Mouse (Mus musculus) lung, embryonic 15.5 days (tissue): Measurements from ENCODE around the gene Fgfr2. TPM values are rescaled to one million over a fixed set of nuclear protein-coding genes. Genes with fewer than 3 reads are reported as not detected.
A peak's percentile ranks its signal among the peaks of the same experiment; 100 is the strongest.

Source experiments
- ATAC-seq: fragments of 200-750 bp; cut with Nextera tagmentation; 2 replicates; pipeline ENCODE4 v1.8.0; 2017; ENCODE audit warnings: moderate number of reproducible peaks, borderline replicate concordance; ENCODE audit not compliant: low FRiP score, low TSS enrichment; ENCODE audit errors: extremely low read depth
- H3K27ac ChIP-seq: fragments of 300-500 bp; sonication (generic); 2 replicates; pipeline ENCODE4 v1.5.1; 2015; ENCODE audit warnings: moderate library complexity, mild to moderate bottlenecking, inconsistent platforms
- H3K27me3 ChIP-seq: fragments of 300-500 bp; sonication (generic); 2 replicates; pipeline ENCODE4 v1.6.1; 2015; ENCODE audit warnings: inconsistent platforms
- H3K36me3 ChIP-seq: fragments of 300-500 bp; sonication (generic); 2 replicates; pipeline ENCODE4 v1.6.1; 2015; ENCODE audit warnings: inconsistent platforms
- H3K4me1 ChIP-seq: fragments of 300-500 bp; sonication (generic); 2 replicates; pipeline ENCODE4 v1.6.1; 2015; ENCODE audit warnings: inconsistent platforms
- H3K4me2 ChIP-seq: fragments of 300-500 bp; sonication (generic); 2 replicates; pipeline ENCODE4 v1.6.1; 2015; ENCODE audit warnings: inconsistent platforms, mild to moderate bottlenecking, moderate library complexity
- H3K4me3 ChIP-seq: fragments of 300-500 bp; sonication (generic); 2 replicates; pipeline ENCODE4 v1.5.1; 2015; ENCODE audit warnings: mild to moderate bottlenecking, inconsistent platforms
- H3K9ac ChIP-seq: fragments of 300-500 bp; sonication (generic); 2 replicates; pipeline ENCODE4 v1.6.1; 2015; ENCODE audit warnings: inconsistent platforms
- H3K9me3 ChIP-seq: fragments of 300-500 bp; sonication (generic); 2 replicates; pipeline ENCODE4 v1.6.1; 2016; ENCODE audit warnings: inconsistent platforms
- WGBS: fragments of 180-500 bp; shearing (Covaris S2); methylation state at CpG from one replicate; pipeline ENCODE4 v1.1.7; 2015; 5-methylcytosine and 5-hydroxymethylcytosine counted together
- polyA plus RNA-seq: library from polyadenylated mRNA; unstranded; fragments of >200 nt; fragmentation: Nextera tagmentation; extraction: Ambion mirVana; gene quantifications from 2 replicates; pipeline ENCODE4 v1.2.1, GENCODE M21; 2015

The Fgfr2 gene
- polyA plus RNA-seq, 1 experiment from 2014 or later = 160 TPM

DNA sequence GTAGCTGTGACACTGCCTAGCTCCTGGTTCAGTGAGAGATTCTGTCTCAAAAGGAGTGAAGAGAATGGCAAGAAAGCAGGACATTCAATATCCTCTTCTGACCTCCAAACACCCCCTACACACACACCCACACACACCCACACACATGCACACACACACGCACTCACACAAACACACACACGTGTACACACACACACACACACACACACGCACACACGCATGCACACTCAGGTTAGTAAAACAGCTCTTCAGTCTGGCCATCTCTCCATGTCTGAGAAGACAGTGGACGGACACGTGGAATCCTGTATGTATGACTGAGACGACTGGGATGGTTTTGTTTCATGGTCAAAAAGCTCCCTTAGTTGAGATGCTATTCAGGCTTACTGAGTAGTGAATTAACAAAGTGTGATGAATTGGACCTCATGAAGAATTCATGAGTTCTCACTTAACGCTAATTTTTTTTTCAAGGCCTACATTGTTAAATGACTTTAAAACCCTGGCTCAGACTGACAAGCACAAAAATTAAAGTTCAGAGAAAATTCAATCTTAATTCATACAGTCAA is 2737.3 kb downstream of the Fgfr2 start:
- Histone ChIP-seq H3K4me1 (no peaks in the 10 kb centered on the region), H3K27ac (no peak overlapping the region), H3K27me3 (no peaks in the 10 kb centered on the region), H3K36me3 (no peaks in the 10 kb centered on the region), H3K9me3 (no peaks in the 10 kb centered on the region), H3K4me3 (no peak overlapping the region), H3K9ac (no peak overlapping the region), H3K4me2 (no peak overlapping the region)
- WGBS = 90% methylated on average over 8 of the region's 8 CpGs
- no peak for ATAC-seq

DNA sequence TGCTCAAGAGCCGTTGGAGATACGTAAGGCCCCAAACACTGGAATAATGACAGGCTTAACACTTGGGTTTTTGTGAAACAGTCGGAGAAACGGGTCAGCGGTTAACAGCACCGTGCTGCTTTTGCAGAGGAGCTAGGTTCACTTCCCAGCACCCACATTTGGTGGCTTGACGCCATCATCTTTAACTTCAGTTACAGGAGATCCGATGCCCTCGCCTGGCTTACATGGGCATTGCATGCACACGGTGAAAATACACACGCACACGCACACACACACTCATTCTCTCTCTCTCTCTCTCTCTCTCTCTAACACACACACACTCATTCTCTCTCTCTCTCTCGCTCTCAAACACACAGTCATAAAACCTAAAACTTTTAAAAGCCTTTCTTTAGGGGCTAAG is 2741.0 kb downstream of the Fgfr2 start:
- 95% methylated on average over 13 of the region's 13 CpGs for WGBS
- H3K27ac ChIP-seq = no peak overlapping the region

DNA sequence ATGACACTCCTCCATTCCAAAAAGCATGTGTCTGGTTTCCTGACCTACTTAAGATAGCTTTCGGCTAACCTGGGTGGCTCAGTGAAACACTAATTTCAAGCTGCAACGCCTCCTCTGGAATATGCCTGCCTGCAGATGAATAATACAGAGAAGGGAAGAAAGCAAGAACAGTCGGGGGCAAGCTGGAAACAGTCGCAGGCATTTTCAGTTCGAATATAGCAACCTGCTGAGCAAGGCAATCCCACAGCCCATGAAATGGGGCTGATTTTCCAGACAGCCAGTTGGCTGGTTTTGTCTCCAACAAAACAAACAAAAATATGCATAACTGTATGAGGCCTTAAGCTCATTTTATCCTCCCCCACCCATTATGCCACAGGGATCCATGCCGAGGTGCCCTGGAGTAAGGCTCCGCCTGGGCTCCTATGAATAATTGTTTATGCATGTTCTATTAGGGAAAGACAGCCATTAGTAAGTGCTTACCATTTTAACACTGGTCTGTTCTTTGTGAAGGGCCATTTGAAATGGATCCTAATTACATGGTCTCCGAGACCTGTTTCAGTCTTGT is 2741.7 kb downstream of the Fgfr2 start:
- H3K4me2 ChIP-seq = no peak overlapping the region
- no peaks in the 10 kb centered on the region for H3K9me3 ChIP-seq
- H3K36me3 ChIP-seq = no peaks in the 10 kb centered on the region
- H3K4me3 ChIP-seq = no peak overlapping the region
- no peaks in the 10 kb centered on the region for H3K27me3 ChIP-seq
- H3K4me1 ChIP-seq = no peaks in the 10 kb centered on the region
- ATAC-seq = no peak
- no peak overlapping the region for H3K9ac ChIP-seq
- 91% methylated on average over 8 of the region's 8 CpGs for WGBS
- no peak overlapping the region for H3K27ac ChIP-seq

More for the DNA sequence above, 2741.0 kb downstream of the Fgfr2 start:
- Histone ChIP-seq H3K9ac (no peak overlapping the region), H3K4me3 (no peak overlapping the region), H3K4me2 (no peak overlapping the region), H3K4me1 (no peaks in the 10 kb centered on the region), H3K36me3 (no peaks in the 10 kb centered on the region), H3K27me3 (no peaks in the 10 kb centered on the region), H3K9me3 (no peaks in the 10 kb centered on the region)
- ATAC-seq = no peak

DNA sequence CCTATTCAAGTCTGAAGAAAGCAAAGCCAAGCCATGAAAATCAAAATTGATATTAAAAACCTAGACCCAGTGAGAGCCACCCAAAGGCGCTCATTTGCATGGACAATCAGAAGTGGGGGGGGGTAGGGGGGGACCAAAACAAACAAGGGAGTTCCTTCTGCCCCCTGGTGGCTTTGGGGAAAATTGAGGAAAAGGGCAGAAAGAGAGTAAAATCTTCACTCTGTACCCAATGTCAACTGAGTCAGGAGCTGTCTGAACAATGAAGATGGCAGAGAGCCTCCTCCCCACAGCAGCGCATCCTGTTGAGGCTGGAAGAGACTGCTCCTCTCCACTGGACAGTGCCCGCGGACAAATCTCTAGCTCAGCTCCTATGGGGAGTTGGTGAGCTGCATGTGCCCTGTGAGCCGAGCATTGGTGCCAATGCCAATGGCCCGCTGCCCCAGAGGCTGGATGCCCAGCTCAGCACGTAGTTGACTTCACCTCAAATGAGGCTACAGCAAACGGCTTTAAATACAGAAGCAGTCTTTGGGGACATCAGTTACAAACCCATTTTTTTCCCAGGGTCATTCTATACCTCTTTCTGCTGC is 2742.3 kb downstream of the Fgfr2 start:
- no peak overlapping the region for H3K4me3 ChIP-seq
- WGBS = 86% methylated on average over 8 of the region's 8 CpGs
- no peak for ATAC-seq

DNA sequence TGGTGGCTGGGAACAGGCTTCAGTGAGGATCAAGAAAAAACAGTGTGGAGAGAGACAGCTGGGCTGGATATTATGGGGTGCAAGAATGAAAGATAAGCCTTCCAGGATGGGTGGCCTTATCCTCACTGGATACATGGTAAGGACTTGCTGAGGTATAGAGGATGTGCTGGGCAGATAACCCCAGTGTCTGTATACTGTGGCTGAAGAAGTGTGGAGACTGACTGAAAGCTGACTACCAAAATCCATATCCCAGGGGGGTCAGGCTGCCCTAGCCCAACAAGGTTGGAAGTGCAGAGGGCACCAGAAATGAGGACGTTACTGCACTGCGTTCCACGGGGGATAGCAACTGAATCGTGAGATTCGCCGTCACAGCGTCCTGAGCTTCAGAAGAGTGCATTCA is 2742.8 kb downstream of the Fgfr2 start:
- Histone ChIP-seq H3K27ac (no peak overlapping the region), H3K9ac (no peak overlapping the region), H3K4me3 (no peak overlapping the region), H3K36me3 (no peaks in the 10 kb centered on the region), H3K4me1 (no peaks in the 10 kb centered on the region), H3K4me2 (no peak overlapping the region), H3K27me3 (no peaks in the 10 kb centered on the region), H3K9me3 (no peaks in the 10 kb centered on the region)
- 96% methylated on average over 7 of the region's 7 CpGs for WGBS
- no peak for ATAC-seq

More for the DNA sequence above, 2742.3 kb downstream of the Fgfr2 start:
- H3K4me1 ChIP-seq = no peaks in the 10 kb centered on the region
- no peaks in the 10 kb centered on the region for H3K27me3 ChIP-seq
- H3K9ac ChIP-seq = no peak overlapping the region
- no peak overlapping the region for H3K27ac ChIP-seq
- H3K9me3 ChIP-seq = no peaks in the 10 kb centered on the region
- H3K36me3 ChIP-seq = no peaks in the 10 kb centered on the region
- no peak overlapping the region for H3K4me2 ChIP-seq

DNA sequence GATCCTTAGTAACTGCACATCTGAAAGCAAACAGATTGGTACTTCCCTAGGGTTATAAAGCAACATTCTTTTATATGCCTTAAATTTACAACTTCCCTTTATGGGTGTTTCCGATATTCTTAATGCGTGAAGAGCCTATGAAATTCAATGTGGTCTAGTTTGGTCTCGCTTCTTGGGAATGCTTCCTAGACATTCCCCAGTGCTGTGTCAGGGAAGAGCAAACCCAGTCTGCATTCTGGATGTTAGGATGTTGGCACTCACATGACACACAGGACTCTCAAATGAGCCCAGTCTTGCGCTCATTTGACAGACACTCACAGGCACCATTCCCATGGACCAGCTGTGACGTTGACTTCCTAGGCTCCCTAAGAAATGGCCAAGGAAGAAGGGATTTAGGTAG is 2743.3 kb downstream of the Fgfr2 start:
- H3K4me2 ChIP-seq = no peak overlapping the region
- H3K27ac ChIP-seq = no peak overlapping the region
- no peak for ATAC-seq
- 89% methylated on average over 5 of the region's 5 CpGs for WGBS
- H3K4me3 ChIP-seq = no peak overlapping the region
- H3K9ac ChIP-seq = no peak overlapping the region
- no peaks in the 10 kb centered on the region for H3K36me3 ChIP-seq
- H3K27me3 ChIP-seq = no peaks in the 10 kb centered on the region
- no peaks in the 10 kb centered on the region for H3K4me1 ChIP-seq
- H3K9me3 ChIP-seq = no peaks in the 10 kb centered on the region

- ATAC-seq = no peak
- Histone ChIP-seq H3K27ac (no peak overlapping the region), H3K36me3 (no peaks in the 10 kb centered on the region)
Measured at GRCm38 (mm10) chr7:130378308-130378707, 2744.8 kb downstream of the Fgfr2 start.

GRCm38 (mm10) chr7:130374311-130374710 is 2748.8 kb downstream of the Fgfr2 start:
- 82% methylated on average over 9 of the region's 9 CpGs for WGBS
- H3K27me3 ChIP-seq = no peaks in the 10 kb centered on the region
- no peak for ATAC-seq

More at GRCm38 (mm10) chr7:130378308-130378707, 2744.8 kb downstream of the Fgfr2 start:
- no peaks in the 10 kb centered on the region for H3K27me3 ChIP-seq
- H3K4me2 ChIP-seq = no peak overlapping the region
- H3K9ac ChIP-seq = no peak overlapping the region
- 76% methylated on average over 3 of the region's 3 CpGs for WGBS
- H3K9me3 ChIP-seq = no peaks in the 10 kb centered on the region
- H3K4me1 ChIP-seq = no peaks in the 10 kb centered on the region
- no peak overlapping the region for H3K4me3 ChIP-seq

DNA sequence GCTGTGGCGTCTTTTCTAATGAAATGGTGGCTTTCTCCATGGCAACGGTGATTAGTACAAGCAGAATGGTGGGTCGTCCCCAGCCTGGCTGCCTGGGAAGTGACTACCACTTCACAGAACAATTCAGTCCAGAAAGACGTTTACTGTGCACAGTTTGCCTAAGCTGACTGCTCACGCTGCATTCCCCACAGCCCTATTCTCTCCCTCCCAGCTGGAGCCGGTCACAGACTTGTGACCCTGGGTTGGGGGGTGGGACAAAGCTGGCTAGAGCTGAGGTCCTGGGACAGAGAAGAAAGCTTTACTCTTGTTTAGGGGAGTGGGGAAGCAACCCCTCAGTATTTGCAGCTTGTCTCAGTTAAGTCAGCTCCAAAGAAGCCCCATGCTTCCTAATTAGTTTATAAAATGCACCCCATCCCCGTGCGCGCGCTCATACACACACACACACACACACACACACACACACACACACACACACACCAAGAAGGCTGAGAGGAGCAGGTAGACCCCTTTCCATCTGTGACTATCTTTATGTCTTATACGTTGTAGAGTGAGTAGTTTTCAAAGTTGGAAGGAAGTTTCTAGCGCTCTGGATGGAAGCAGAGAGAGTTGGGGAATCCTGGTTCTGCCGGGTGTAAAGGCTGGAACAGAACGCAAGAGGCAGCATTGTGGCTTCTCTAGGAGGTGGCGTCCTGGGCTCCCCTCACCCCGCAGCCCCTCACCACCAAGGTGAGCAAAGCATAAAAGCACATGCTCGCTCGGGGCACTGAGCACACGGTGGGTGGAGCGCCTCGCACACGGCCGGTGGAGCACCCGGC is 2754.1 kb downstream of the Fgfr2 start:
- Histone ChIP-seq H3K4me3 (no peak overlapping the region), H3K4me1 (peaks cover 7% of the 10 kb centered on the region), H3K27me3 (no peaks in the 10 kb centered on the region), H3K27ac (no peak overlapping the region), H3K4me2 (peak overlapping the region; percentile 36), H3K9me3 (no peaks in the 10 kb centered on the region), H3K36me3 (no peaks in the 10 kb centered on the region), H3K9ac (no peak overlapping the region)
- WGBS = 43% methylated on average over 24 of the region's 24 CpGs
- ATAC-seq = 0 out of 2 replicates have a peak, but pooled peaks have one; percentile 52

More at GRCm38 (mm10) chr7:130374311-130374710, 2748.8 kb downstream of the Fgfr2 start:
- no peak overlapping the region for H3K4me3 ChIP-seq
- H3K27ac ChIP-seq = no peak overlapping the region
- no peak overlapping the region for H3K4me2 ChIP-seq
- no peaks in the 10 kb centered on the region for H3K9me3 ChIP-seq
- H3K9ac ChIP-seq = no peak overlapping the region
- no peaks in the 10 kb centered on the region for H3K36me3 ChIP-seq
- no peaks in the 10 kb centered on the region for H3K4me1 ChIP-seq

DNA sequence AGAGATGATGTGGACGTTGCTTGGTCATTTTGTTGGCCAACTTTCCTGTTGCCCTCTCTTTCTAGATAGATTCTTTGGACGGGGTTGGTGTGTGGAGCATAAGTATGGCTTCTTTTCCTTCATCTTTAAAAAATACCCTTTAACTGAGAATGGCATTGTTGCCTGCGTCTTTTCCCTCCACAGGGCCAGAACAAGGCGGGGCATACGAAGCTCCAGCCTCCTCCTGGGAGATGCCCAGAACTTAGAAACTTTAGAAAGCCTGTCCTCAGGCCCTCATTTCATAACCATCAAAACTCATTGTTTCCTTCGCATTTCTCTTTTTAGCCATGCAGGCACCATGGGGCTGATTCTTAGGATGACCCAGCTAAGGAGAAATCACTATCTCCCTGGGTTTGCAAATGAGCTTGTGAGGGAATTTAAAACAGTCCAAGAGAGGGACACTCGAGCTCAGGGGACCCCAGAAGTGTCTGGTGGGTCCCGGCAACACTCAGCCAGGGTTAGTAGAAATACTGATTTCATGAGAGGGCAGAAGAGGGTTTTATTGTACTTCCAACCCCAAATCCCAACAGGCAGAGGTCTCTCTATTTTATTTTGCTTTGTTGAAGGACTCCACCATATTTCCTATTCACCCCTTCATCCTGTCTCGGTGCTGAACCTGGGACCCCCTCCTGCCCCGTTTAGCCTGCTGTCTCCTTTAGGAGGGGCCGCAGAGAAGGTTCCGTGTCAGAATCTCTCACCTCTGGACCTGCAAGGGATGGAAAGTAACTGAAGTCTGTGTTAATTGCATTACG is 2754.9 kb downstream of the Fgfr2 start:
- no peak overlapping the region for H3K4me3 ChIP-seq
- H3K4me1 ChIP-seq = peaks cover 7% of the 10 kb centered on the region
- H3K36me3 ChIP-seq = no peaks in the 10 kb centered on the region
- peak overlapping the region; percentile 36 for H3K4me2 ChIP-seq
- no peak overlapping the region for H3K9ac ChIP-seq
- H3K27ac ChIP-seq = no peak overlapping the region
- ATAC-seq = no peak
- WGBS = 56% methylated on average over 13 of the region's 13 CpGs
- H3K27me3 ChIP-seq = no peaks in the 10 kb centered on the region
- H3K9me3 ChIP-seq = no peaks in the 10 kb centered on the region

- Histone ChIP-seq H3K9ac (no peak overlapping the region), H3K36me3 (no peaks in the 10 kb centered on the region), H3K4me3 (no peak overlapping the region), H3K27me3 (no peaks in the 10 kb centered on the region), H3K4me2 (no peak overlapping the region), H3K9me3 (no peaks in the 10 kb centered on the region), H3K27ac (no peak overlapping the region), H3K4me1 (peaks cover 7% of the 10 kb centered on the region)
- no peak for ATAC-seq
- 51% methylated on average over 12 of the region's 12 CpGs for WGBS
Measured at GRCm38 (mm10) chr7:130367222-130368035, 2755.7 kb downstream of the Fgfr2 start.
